Mouse (Mus musculus) kidney, embryonic 15.5 days (tissue): Measurements from ENCODE around the gene Atrnl1. TPM values are rescaled to one million over a fixed set of nuclear protein-coding genes. Genes with fewer than 3 reads are reported as not detected.

Experiments used
- ATAC-seq: fragments of 200-750 bp; cut with Nextera tagmentation; replicated peaks from 2 replicates; pipeline ENCODE4 v1.8.0; 2017; ENCODE audit warnings: moderate TSS enrichment; ENCODE audit not compliant: low FRiP score
- H3K27ac ChIP-seq: fragments of 300-500 bp; sonication (generic); 2 replicates; pipeline ENCODE4 v1.5.1; 2015; ENCODE audit warnings: mild to moderate bottlenecking, inconsistent platforms
- H3K27me3 ChIP-seq: fragments of 300-500 bp; sonication (generic); 2 replicates; pipeline ENCODE4 v1.6.1; 2015; ENCODE audit warnings: inconsistent platforms
- H3K36me3 ChIP-seq: fragments of 300-500 bp; sonication (generic); 2 replicates; pipeline ENCODE4 v1.6.1; 2015; ENCODE audit warnings: inconsistent platforms
- H3K4me1 ChIP-seq: fragments of 300-500 bp; sonication (generic); 2 replicates; pipeline ENCODE4 v1.6.1; 2015; ENCODE audit warnings: inconsistent platforms
- H3K4me2 ChIP-seq: fragments of 300-500 bp; sonication (generic); 2 replicates; pipeline ENCODE4 v1.6.1; 2015; ENCODE audit warnings: moderate library complexity, mild to moderate bottlenecking, inconsistent platforms
- H3K4me3 ChIP-seq: fragments of 300-500 bp; sonication (generic); replicated peaks from 2 replicates; pipeline ENCODE4 v1.5.1; 2015; ENCODE audit warnings: mild to moderate bottlenecking, inconsistent platforms
- H3K9ac ChIP-seq: fragments of 300-500 bp; sonication (generic); 2 replicates; pipeline ENCODE4 v1.6.1; 2015; ENCODE audit warnings: mild to moderate bottlenecking, inconsistent platforms
- H3K9me3 ChIP-seq: fragments of 300-500 bp; sonication (generic); replicated peaks from 2 replicates; pipeline ENCODE4 v1.6.1; 2016; ENCODE audit warnings: inconsistent platforms
- WGBS: fragments of 180-500 bp; shearing (Covaris S2); methylation state at CpG from one replicate; pipeline ENCODE4 v1.1.7; 2015; ENCODE audit warnings: mixed read lengths; 5-methylcytosine and 5-hydroxymethylcytosine counted together
- polyA plus RNA-seq: library from polyadenylated mRNA; unstranded; fragments of >200 nt; fragmentation: Nextera tagmentation; extraction: Ambion mirVana; gene quantifications from 2 replicates; pipeline ENCODE4 v1.2.1, GENCODE M21; 2015

The Atrnl1 gene
- polyA plus RNA-seq, 1 experiment from 2014 or later, result 9.2 TPM

GRCm38 (mm10) chr19:57909466-57909865 is 298.6 kb downstream of the Atrnl1 start:
- Histone ChIP-seq H3K4me1 (no peaks in the 10 kb centered on the region), H3K4me3 (no peak overlapping the region), H3K4me2 (no peak overlapping the region), H3K9me3 (no peaks in the 10 kb centered on the region), H3K9ac (no peak overlapping the region), H3K27me3 (no peaks in the 10 kb centered on the region), H3K27ac (no peak overlapping the region), H3K36me3 (no peaks in the 10 kb centered on the region)
- 91% methylated on average over 6 of the region's 6 CpGs for WGBS
- ATAC-seq, result no peak

GRCm38 (mm10) chr19:57910650-57911049 is 299.8 kb downstream of the Atrnl1 start:
- no peak for ATAC-seq
- 91% methylated on average over 6 of the region's 6 CpGs for WGBS
- no peak overlapping the region for H3K4me2 ChIP-seq
- no peaks in the 10 kb centered on the region for H3K27me3 ChIP-seq
- H3K36me3 ChIP-seq, result no peaks in the 10 kb centered on the region
- no peaks in the 10 kb centered on the region for H3K4me1 ChIP-seq
- H3K27ac ChIP-seq, result no peak overlapping the region
- H3K9me3 ChIP-seq, result no peaks in the 10 kb centered on the region
- no peak overlapping the region for H3K4me3 ChIP-seq
- H3K9ac ChIP-seq, result no peak overlapping the region

GRCm38 (mm10) chr19:57916325-57916724 is 305.5 kb downstream of the Atrnl1 start:
- H3K4me3 ChIP-seq, result no peak overlapping the region
- 68% methylated on average over 6 of the region's 6 CpGs for WGBS
- H3K27me3 ChIP-seq, result no peaks in the 10 kb centered on the region
- no peak overlapping the region for H3K4me2 ChIP-seq
- no peak overlapping the region for H3K9ac ChIP-seq
- peaks cover 7% of the 10 kb centered on the region for H3K9me3 ChIP-seq
- no peak for ATAC-seq
- H3K4me1 ChIP-seq, result no peaks in the 10 kb centered on the region
- H3K36me3 ChIP-seq, result no peaks in the 10 kb centered on the region
- H3K27ac ChIP-seq, result no peak overlapping the region

GRCm38 (mm10) chr19:57922991-57923390 is 312.2 kb downstream of the Atrnl1 start:
- Histone ChIP-seq H3K4me3 (no peak overlapping the region), H3K4me2 (no peak overlapping the region), H3K4me1 (no peaks in the 10 kb centered on the region), H3K27me3 (no peaks in the 10 kb centered on the region), H3K9me3 (peaks cover 7% of the 10 kb centered on the region), H3K9ac (no peak overlapping the region), H3K27ac (no peak overlapping the region), H3K36me3 (no peaks in the 10 kb centered on the region)
- 69% methylated on average over 5 of the region's 5 CpGs for WGBS
- ATAC-seq, result no peak

DNA sequence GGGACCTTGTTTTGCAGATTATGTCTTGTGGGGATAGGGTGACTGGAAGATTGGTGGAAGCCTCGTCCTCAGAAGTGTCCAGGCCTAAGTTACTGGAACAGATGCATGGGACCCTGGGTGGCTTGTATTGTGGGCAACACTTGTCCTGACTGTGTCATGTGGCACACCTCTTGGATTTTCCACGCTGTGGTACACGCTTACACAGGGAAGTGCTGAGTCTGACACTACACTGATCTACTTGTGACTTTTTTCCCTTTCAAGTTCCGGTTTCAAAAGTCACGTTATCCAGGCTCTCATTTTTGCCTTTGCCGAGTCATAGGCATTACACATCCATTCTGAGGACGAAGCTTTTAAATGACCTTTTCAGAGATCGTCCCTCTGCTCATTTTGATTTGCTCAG is 314.0 kb downstream of the Atrnl1 start:
- 68% methylated on average over 8 of the region's 8 CpGs for WGBS
- Histone ChIP-seq H3K9ac (no peak overlapping the region), H3K27ac (no peak overlapping the region), H3K27me3 (no peaks in the 10 kb centered on the region), H3K9me3 (peaks cover 7% of the 10 kb centered on the region), H3K4me2 (no peak overlapping the region), H3K36me3 (no peaks in the 10 kb centered on the region), H3K4me1 (no peaks in the 10 kb centered on the region), H3K4me3 (no peak overlapping the region)
- ATAC-seq, result no peak

GRCm38 (mm10) chr19:57925681-57926080 is 314.8 kb downstream of the Atrnl1 start:
- Histone ChIP-seq H3K4me1 (no peaks in the 10 kb centered on the region), H3K36me3 (no peaks in the 10 kb centered on the region), H3K4me2 (no peak overlapping the region), H3K27me3 (no peaks in the 10 kb centered on the region), H3K9me3 (peaks cover 2% of the 10 kb centered on the region), H3K4me3 (no peak overlapping the region), H3K9ac (no peak overlapping the region), H3K27ac (no peak overlapping the region)
- WGBS, result 79% methylated on average over 10 of the region's 10 CpGs
- ATAC-seq, result no peak

DNA sequence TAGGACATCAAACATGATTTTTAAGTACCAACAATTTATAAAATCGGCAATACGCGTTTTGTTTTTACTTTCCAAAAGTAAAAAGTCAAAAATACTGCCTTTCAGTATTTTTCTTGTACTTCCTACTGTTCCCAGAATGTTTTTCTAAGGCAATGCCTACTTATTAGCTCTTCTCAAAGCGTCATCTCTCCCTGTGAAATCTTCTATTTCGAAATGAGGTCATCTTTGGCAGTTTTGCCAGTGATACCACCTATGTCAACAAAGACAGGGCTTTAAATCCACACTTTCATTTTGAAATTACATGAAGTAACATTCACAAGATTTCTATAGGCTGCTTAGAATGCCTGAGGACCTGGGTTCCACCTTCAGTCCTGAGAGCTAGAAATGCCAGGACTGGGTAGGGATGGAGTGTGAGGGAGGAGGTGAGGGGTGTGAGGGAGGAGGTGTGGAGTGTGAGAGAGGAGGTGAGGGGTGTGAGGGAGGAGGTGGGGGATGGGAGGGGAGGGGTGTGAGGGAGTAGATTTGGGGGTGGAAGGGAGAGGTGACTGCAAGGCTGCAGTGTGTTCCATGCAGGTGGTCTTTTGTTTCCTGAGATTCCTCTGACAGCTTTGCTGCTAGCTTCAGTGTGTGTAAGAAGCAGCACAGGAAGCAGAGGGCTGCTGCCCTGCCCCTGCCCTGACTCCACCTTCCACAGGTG is 315.5 kb downstream of the Atrnl1 start:
- ATAC-seq, result peak; percentile 89; the same call in 1 of the 2 replicates
- no peak overlapping the region for H3K9ac ChIP-seq
- WGBS, result 83% methylated on average over 5 of the region's 5 CpGs
- no peaks in the 10 kb centered on the region for H3K9me3 ChIP-seq
- no peaks in the 10 kb centered on the region for H3K4me1 ChIP-seq
- no peaks in the 10 kb centered on the region for H3K36me3 ChIP-seq
- no peak overlapping the region for H3K27ac ChIP-seq
- no peak overlapping the region for H3K4me3 ChIP-seq
- H3K4me2 ChIP-seq, result no peak overlapping the region
- no peaks in the 10 kb centered on the region for H3K27me3 ChIP-seq

- Histone ChIP-seq H3K36me3 (no peaks in the 10 kb centered on the region), H3K4me1 (no peaks in the 10 kb centered on the region), H3K4me3 (no peak overlapping the region), H3K9me3 (no peaks in the 10 kb centered on the region), H3K4me2 (no peak overlapping the region), H3K27me3 (no peaks in the 10 kb centered on the region), H3K9ac (no peak overlapping the region), H3K27ac (no peak overlapping the region)
- 44% methylated on average over 10 of the region's 10 CpGs for WGBS
- no peak for ATAC-seq
These were observed 316.2 kb downstream of the Atrnl1 start for GRCm38 (mm10) chr19:57926941-57927471.

DNA sequence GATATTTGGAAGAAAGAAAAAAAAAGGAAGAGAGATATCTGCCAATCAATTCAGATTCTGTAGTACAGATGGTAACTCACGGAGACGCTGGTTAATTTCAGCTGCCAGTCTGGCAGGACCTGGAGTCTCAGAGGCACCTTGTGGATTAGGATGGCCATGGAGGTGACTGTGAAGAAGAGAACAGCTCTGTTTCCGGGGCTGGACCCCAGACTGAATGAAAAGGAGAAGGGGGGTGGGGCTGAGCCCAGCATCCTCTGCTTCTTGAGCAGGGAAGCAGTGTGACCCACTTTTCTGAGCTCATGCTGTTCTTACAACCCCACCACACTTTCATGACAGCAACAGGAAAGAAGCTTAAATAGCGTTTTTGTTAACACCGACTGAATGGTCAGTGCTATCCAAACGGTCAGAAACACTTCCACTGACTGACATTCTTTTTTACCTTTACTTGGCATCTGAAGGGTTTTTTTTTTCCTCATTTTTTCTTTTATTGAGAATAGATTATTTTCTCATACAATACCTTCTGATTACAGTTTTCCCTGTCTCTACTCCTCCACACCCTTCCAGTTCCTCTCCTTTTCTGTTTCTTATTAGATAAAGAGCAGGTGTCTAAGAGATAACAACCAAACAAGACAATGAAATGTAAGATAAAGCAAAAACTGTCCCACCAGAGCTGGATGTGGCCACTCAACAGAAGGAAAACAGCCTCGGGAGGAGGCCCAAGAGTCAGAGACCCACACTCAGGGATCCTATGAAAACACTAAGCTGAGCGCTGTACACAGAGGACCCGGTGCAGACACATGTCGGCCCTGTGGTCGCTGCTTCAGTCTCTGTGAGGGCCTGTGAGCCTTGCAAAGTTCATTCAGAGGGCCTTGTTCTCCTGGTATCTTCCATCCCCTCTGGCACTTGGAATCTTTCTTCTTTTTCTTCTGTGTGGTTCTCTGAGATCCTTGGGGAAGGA is 317.0 kb downstream of the Atrnl1 start:
- no peak for ATAC-seq
- no peak overlapping the region for H3K4me2 ChIP-seq
- no peak overlapping the region for H3K27ac ChIP-seq
- H3K4me1 ChIP-seq, result no peaks in the 10 kb centered on the region
- WGBS, result 66% methylated on average over 11 of the region's 11 CpGs
- no peaks in the 10 kb centered on the region for H3K9me3 ChIP-seq
- H3K4me3 ChIP-seq, result no peak overlapping the region
- H3K9ac ChIP-seq, result no peak overlapping the region
- H3K36me3 ChIP-seq, result no peaks in the 10 kb centered on the region
- no peaks in the 10 kb centered on the region for H3K27me3 ChIP-seq

GRCm38 (mm10) chr19:57931626-57932025 is 320.8 kb downstream of the Atrnl1 start:
- Histone ChIP-seq H3K27me3 (no peaks in the 10 kb centered on the region), H3K4me3 (no peak overlapping the region), H3K9me3 (no peaks in the 10 kb centered on the region), H3K36me3 (0 out of 2 replicates have a peak, but pooled peaks cover 3% of the 10 kb centered on the region), H3K9ac (no peak overlapping the region), H3K4me2 (no peak overlapping the region), H3K27ac (no peak overlapping the region), H3K4me1 (no peaks in the 10 kb centered on the region)
- WGBS, result 96% methylated on average over 4 of the region's 4 CpGs
- ATAC-seq, result no peak

DNA sequence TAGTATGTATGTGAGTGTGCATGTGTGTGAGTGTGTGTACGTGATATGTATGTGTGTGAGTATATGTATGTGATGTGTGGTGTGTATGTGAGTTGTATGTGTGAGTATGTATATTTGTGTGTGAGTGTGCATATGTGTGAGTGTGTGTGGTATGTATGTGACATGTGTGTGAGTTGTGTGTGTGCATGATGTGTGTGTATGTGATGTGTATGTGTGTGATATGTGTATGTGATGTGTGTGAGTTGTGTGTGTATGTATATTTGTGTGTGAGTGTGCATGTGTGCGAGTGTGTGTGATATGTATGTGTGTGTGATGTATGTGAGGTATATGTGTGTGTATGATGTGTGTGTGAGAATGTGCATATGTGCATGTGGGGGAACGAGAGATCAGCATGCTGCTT is 326.0 kb downstream of the Atrnl1 start:
- Histone ChIP-seq H3K36me3 (0 out of 2 replicates have a peak, but pooled peaks cover 3% of the 10 kb centered on the region), H3K9ac (no peak overlapping the region), H3K4me1 (no peaks in the 10 kb centered on the region), H3K27ac (no peak overlapping the region), H3K27me3 (no peaks in the 10 kb centered on the region), H3K9me3 (no peaks in the 10 kb centered on the region), H3K4me2 (no peak overlapping the region), H3K4me3 (no peak overlapping the region)
- WGBS, result 82% methylated on average over 3 of the region's 3 CpGs
- ATAC-seq, result no peak

GRCm38 (mm10) chr19:57939166-57939565 is 328.3 kb downstream of the Atrnl1 start:
- no peaks in the 10 kb centered on the region for H3K9me3 ChIP-seq
- H3K4me1 ChIP-seq, result no peaks in the 10 kb centered on the region
- H3K4me2 ChIP-seq, result no peak overlapping the region
- no peak overlapping the region for H3K9ac ChIP-seq
- no peak for ATAC-seq
- H3K4me3 ChIP-seq, result no peak overlapping the region
- WGBS, result 77% methylated on average over 1 of the region's 1 CpGs
- H3K36me3 ChIP-seq, result 0 out of 2 replicates have a peak, but pooled peaks cover 3% of the 10 kb centered on the region
- H3K27me3 ChIP-seq, result no peaks in the 10 kb centered on the region
- no peak overlapping the region for H3K27ac ChIP-seq
